Mouse (Mus musculus) adrenal gland, adult 2 months (tissue): ENCODE results near the gene Ddn. TPM values are rescaled to one million over a fixed set of nuclear protein-coding genes. Genes with fewer than 3 reads are reported as not detected.
A peak's percentile ranks its signal among the peaks of the same experiment; 100 is the strongest.

Experiments
- DNase-seq: peaks from one replicate; pipeline ENCODE4 v3.0.0; 2021
- polyA plus RNA-seq: library from polyadenylated mRNA; depleted of rRNA; stranded (reverse); fragments of >200 nt; gene quantifications from 2 replicates; pipeline ENCODE4 v1.2.3, GENCODE M21; 2012; rRNA removed
- total RNA-seq, 2 experiments: library from RNA; stranded (reverse); gene quantifications; 2 replicates each; pipeline ENCODE4 v1.2.3; 2021

Gene Ddn
- total and polyA plus RNA-seq, 3 experiments: 0.03 to 0.35 TPM; not detected in 1

DNA sequence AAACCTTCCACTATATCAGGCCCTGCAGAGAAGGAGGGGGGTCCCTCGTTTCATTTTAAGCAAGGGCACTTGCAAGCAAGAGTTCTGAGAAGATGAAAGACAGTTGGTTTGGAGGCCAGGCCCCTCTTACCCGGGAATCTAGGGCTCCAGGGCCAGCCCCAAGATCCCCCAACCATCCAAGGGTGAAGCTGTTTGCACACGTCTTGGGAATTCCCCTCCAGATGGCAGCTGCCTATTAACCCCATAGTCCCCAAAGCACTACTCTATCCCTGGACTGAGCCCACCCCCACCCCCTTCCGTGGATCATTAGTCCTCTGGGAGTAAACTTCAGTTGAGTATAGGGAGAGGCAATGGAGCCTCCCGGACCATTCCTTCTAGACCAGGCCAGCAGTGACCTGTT lies 33.8 kb downstream of the Ddn start:
- DNase-seq: no peak

GRCm38 (mm10) chr15:98774096-98774495 lies 35.2 kb downstream of the Ddn start:
- no peak for DNase-seq

- DNase-seq: peak; percentile 43
Measured at GRCm38 (mm10) chr15:98772511-98773211, 36.6 kb downstream of the Ddn start.

DNA sequence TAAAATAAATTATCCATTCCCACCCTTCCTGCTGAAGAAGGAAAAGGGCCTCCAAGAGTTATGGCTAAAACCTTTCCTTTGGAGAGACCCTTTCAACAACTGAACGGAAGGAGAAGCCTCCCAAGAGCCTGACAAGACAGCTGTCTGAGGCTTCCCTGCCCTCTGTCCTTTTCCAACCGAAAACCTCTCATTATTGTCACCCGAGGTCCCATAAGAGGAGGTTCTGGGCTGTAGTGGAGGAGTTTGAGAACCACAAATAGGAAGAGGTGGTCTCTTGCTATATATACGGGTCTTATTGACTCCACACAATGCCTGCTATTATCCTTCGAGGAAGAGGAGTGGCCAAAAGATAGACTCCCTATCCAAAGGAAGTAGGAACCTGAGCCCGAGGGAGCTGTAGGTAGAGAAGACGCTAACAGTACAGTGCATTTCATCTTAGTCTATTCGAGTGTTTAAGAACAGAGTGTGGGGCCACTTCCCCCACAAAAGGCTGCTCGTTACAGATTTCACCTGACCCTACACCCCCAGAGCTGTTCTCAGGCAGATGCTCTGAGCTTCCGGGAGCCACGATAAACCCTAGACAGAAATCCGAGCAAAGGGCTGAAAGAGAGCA lies 37.4 kb downstream of the Ddn start:
- DNase-seq: no peak

DNA sequence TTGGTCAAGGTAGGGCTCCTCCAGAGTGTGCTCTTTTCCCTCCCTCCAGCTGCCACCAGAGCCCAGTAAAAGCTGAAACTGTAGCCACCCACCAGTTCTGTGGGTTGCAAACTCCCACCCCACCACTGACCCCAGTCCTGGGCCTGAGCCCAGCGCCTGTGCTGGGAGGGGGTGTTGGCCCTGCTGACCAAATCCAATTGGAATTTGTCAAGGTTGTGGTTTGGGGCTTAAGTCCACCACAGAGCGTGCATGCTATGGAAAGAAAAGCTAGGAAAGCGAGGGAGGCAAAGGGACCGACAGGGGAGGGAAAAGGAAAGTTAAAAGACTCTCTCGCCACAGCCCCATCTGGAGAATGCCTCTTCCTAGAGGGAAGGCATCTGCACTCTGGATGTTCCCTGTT lies 41.0 kb downstream of the Ddn start:
- peak; percentile 36 for DNase-seq

GRCm38 (mm10) chr15:98765929-98766328 lies 43.4 kb downstream of the Ddn start:
- peak; percentile 59 for DNase-seq

DNA sequence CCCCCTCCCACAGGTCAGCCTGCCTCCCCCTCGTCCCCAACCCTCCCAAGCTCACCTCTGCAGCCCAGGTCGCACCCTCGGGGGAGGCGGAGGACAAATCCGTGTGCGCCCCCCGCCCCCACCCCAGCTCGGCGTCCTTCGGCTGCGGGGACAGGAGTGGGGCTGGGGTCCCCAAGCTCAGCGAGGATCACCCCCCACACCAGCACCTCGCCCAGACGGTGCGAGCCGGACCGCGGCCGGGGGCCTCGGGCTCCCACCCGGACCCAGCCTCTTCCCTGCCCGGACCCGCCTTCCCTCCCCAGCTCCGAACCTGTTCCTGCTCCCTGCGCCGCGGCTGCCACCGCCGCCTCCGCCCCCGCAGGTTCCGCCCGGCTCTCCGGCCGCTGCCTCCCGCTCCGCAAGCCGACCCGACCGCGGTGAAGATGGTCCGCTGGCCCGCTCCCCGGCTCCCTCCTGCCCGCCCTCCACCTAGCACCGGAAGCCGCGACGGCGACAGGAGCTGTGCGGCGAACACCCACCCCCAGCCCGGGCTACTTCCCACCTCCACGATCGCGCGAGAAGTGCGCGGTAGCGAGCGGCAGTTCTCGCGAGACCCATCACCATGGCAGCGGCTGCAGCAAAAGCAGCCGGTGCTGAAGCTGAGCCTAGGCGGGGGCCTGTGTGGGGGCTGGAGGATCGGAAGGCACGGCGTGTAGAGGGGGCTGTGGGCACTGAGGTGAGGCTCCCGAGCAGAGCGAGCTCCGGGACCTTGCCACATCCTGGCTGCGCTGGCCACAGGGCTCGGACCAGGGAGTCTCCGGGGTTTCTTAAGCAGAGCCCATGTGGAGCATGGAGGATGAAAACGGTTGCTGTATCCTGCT lies 46.4 kb downstream of the Ddn start, which contains the start of gene Arf3:
Gene Arf3 (minus strand): TSS at position 545 of the 860 bp plus-strand sequence.
- DNase-seq: peak; percentile 98

- DNase-seq: peak; percentile 92
Measured at GRCm38 (mm10) chr15:98762201-98762621, 47.1 kb downstream of the Ddn start.

- DNase-seq: no peak
Measured at GRCm38 (mm10) chr15:98754125-98754524, 55.2 kb downstream of the Ddn start.

Other genes starting within 250 kb of the Ddn start
- 10 to 100 TPM; 42.2 to 66.4 TPM for gene Ccnt1, start 238.6 kb downstream of the Ddn start, total RNA-seq
- gene Ccnt1, start 238.6 kb downstream of the Ddn start, polyA plus RNA-seq: 3.9 and 5.8 TPM in 2 replicates
- gene 4930415O20Rik, start 238.5 kb downstream of the Ddn start, total RNA-seq: under 1 TPM; 0.58 to 0.59 TPM
- 0.22 TPM in 1 of 2 replicates, not detected in the other for gene 4930415O20Rik, start 238.5 kb downstream of the Ddn start, polyA plus RNA-seq
- 10 to 100 TPM; 35.5 to 67.1 TPM for gene Adcy6, start 199.4 kb downstream of the Ddn start, total RNA-seq
- gene Adcy6, start 199.4 kb downstream of the Ddn start, polyA plus RNA-seq: 44.6 and 49.2 TPM in 2 replicates
- 10 to 100 TPM; 12.8 to 17.7 TPM for gene Cacnb3, start 178.7 kb downstream of the Ddn start, total RNA-seq
- 25.9 and 31.1 TPM in 2 replicates for gene Cacnb3, start 178.7 kb downstream of the Ddn start, polyA plus RNA-seq
- 10 to 100 TPM; 65.5 to 84.6 TPM for gene Ddx23, start 146.6 kb downstream of the Ddn start, total RNA-seq
- 25.6 and 27.7 TPM in 2 replicates for gene Ddx23, start 146.6 kb downstream of the Ddn start, polyA plus RNA-seq
- 1 to 10 TPM; 3.9 to 4.0 TPM for gene Rnd1, start 132.0 kb downstream of the Ddn start, total RNA-seq
- gene Rnd1, start 132.0 kb downstream of the Ddn start, polyA plus RNA-seq: 1.4 and 3.0 TPM in 2 replicates
- under 1 TPM; 0.32 to 0.62 TPM for gene Ccdc65, start 101.3 kb downstream of the Ddn start, total RNA-seq
- 0.11 and 0.23 TPM in 2 replicates for gene Ccdc65, start 101.3 kb downstream of the Ddn start, polyA plus RNA-seq
- 1 to 10 TPM; 4.9 to 9.3 TPM for gene Fkbp11, start 81.3 kb downstream of the Ddn start, total RNA-seq
- gene Fkbp11, start 81.3 kb downstream of the Ddn start, polyA plus RNA-seq: 8.4 and 10.0 TPM in 2 replicates
- 100 to 1,000 TPM; 130 to 136 TPM for gene Arf3, start 46.3 kb downstream of the Ddn start, total RNA-seq
- gene Arf3, start 46.3 kb downstream of the Ddn start, polyA plus RNA-seq: 82.4 and 106 TPM in 2 replicates
- gene Wnt10b, start 31.3 kb downstream of the Ddn start, total RNA-seq: 1 to 10 TPM in 1 of 2 experiments, under 1 TPM in 1; 0.84 to 2.2 TPM
- gene Wnt10b, start 31.3 kb downstream of the Ddn start, polyA plus RNA-seq: 0.45 and 2.2 TPM in 2 replicates
- gene Wnt1, start 19.6 kb downstream of the Ddn start, total RNA-seq: not detected
- 0.08 TPM in 1 of 2 replicates, not detected in the other for gene Wnt1, start 19.6 kb downstream of the Ddn start, polyA plus RNA-seq
- gene Prkag1, start 22.0 kb upstream of the Ddn start, total RNA-seq: 10 to 100 TPM; 77.1 to 79.8 TPM
- gene Prkag1, start 22.0 kb upstream of the Ddn start, polyA plus RNA-seq: 54.9 and 57.3 TPM in 2 replicates
- 10 to 100 TPM; 36.8 to 58.2 TPM for gene Kmt2d, start 61.7 kb upstream of the Ddn start, total RNA-seq
- gene Kmt2d, start 61.7 kb upstream of the Ddn start, polyA plus RNA-seq: 21.0 and 22.3 TPM in 2 replicates
- gene Rhebl1, start 85.0 kb upstream of the Ddn start, total RNA-seq: 1 to 10 TPM in 1 of 2 experiments, under 1 TPM in 1; 0.69 to 3.6 TPM
- 1.3 and 2.0 TPM in 2 replicates for gene Rhebl1, start 85.0 kb upstream of the Ddn start, polyA plus RNA-seq
- 1 to 10 TPM; 2.3 to 3.5 TPM for gene Dhh, start 89.0 kb upstream of the Ddn start, total RNA-seq
- gene Dhh, start 89.0 kb upstream of the Ddn start, polyA plus RNA-seq: 3.1 and 3.8 TPM in 2 replicates
- 10 to 100 TPM; 11.5 to 14.2 TPM for gene Lmbr1l, start 108.7 kb upstream of the Ddn start, total RNA-seq
- gene Lmbr1l, start 108.7 kb upstream of the Ddn start, polyA plus RNA-seq: 36.3 and 58.5 TPM in 2 replicates
- gene Tuba1b, start 125.1 kb upstream of the Ddn start, total RNA-seq: 100 to 1,000 TPM; 235 to 261 TPM
- 616 and 725 TPM in 2 replicates for gene Tuba1b, start 125.1 kb upstream of the Ddn start, polyA plus RNA-seq
- gene Gm49450, start 144.1 kb upstream of the Ddn start, total RNA-seq: 10 to 100 TPM in 1 of 2 experiments, not detected in 1; 10.9 TPM
- gene Gm49450, start 144.1 kb upstream of the Ddn start, polyA plus RNA-seq: 49.5 and 126 TPM in 2 replicates
- 100 to 1,000 TPM in 1 of 2 experiments, 10 to 100 TPM in 1; 63.2 to 125 TPM for gene Tuba1a, start 144.2 kb upstream of the Ddn start, total RNA-seq
- gene Tuba1a, start 144.2 kb upstream of the Ddn start, polyA plus RNA-seq: 128 and 133 TPM in 2 replicates
- 100 to 1,000 TPM; 270 to 284 TPM for gene Tuba1c, start 220.4 kb upstream of the Ddn start, total RNA-seq
- gene Tuba1c, start 220.4 kb upstream of the Ddn start, polyA plus RNA-seq: 205 and 318 TPM in 2 replicates
- gene Prph, start 245.7 kb upstream of the Ddn start, total RNA-seq: under 1 TPM; 0.43 to 0.86 TPM
- gene Prph, start 245.7 kb upstream of the Ddn start, polyA plus RNA-seq: 2.4 and 8.5 TPM in 2 replicates